Mouse (Mus musculus): ENCODE results near the gene Sema3f.

GRCm38 (mm10) chr9:107735356-107736184 is 25.3 kb upstream of the Sema3f start:
- TF ChIP-seq POLR2A (IDR thresholded peaks at IDR 0.05; ENCODE audit: insufficient read length, low read depth) (no peak), POLR2AphosphoS2 (IDR thresholded peaks at IDR 0.05; ENCODE audit: insufficient read length, low read depth) (no peak), CEBPB (IDR thresholded peaks at IDR 0.05; ENCODE audit: insufficient read depth, poor library complexity, severe bottlenecking) (no peak), REST (IDR thresholded peaks at IDR 0.05; ENCODE audit: insufficient read depth, insufficient read length) (no peak)

Measured in myocyte (in vitro differentiated cells).